Mouse (Mus musculus) bone marrow, adult 2 months (tissue): ENCODE results near the gene Armc5.

Experiments used
- CTCF ChIP-seq: fragments of 200-500 bp; IDR thresholded peaks from 2 replicates; pipeline ENCODE4 v1.5.1; 2011; ENCODE audit warnings: low read length, control low read depth; ENCODE audit not compliant: control insufficient read depth, insufficient read depth
- POLR2A ChIP-seq: fragments of 200-500 bp; IDR thresholded peaks from 2 replicates; pipeline ENCODE4 v1.6.1; 2011; ENCODE audit warnings: low read depth, mild to moderate bottlenecking, control low read depth, low read length, borderline replicate concordance; ENCODE audit not compliant: control insufficient read depth

GRCm38 (mm10) chr7:128219952-128220351, 17.2 kb upstream of the Armc5 start:
- no peak for TF ChIP-seq CTCF
- no peak for TF ChIP-seq POLR2A
